Mouse (Mus musculus) lung, adult 10 weeks (tissue): ENCODE measurements around the gene Kiz. TPM values are rescaled to one million over a fixed set of nuclear protein-coding genes. Genes with fewer than 3 reads are reported as not detected.

Source experiments
- polyA plus RNA-seq: library from polyadenylated mRNA; stranded (reverse); fragments of 350-450 nt; fragmentation: Illumina TruSeq; extraction: RNeasy Lipid Tissue Mini Kit (QIAGEN cat#74804); gene quantifications from one replicate; pipeline ENCODE4 v1.2.3, GENCODE M21; 2014; ENCODE audit warnings: low read depth, low replicate concordance; ENCODE audit not compliant: insufficient read depth

Gene Kiz
- polyA plus RNA-seq: 32.5 TPM

GRCm38 (mm10) chr2:146855599-146856039, at the start of gene Kiz:
TSS of gene Kiz (plus strand) at chr2:146855864.

GRCm38 (mm10) chr2:147012623-147013184, 157.0 kb downstream of the Kiz start, which contains the start of gene Xrn2:
TSS of gene Xrn2 (plus strand) at chr2:147012996.

Other genes starting within 250 kb of the Kiz start
- gene Xrn2, start 157.1 kb downstream of the Kiz start, polyA plus RNA-seq: 20.7 TPM
- gene Nkx2-4, start 229.6 kb downstream of the Kiz start, polyA plus RNA-seq: not detected